Mouse (Mus musculus) spleen, adult 2 months (tissue): ENCODE data around the gene Cfd. TPM values are rescaled to one million over a fixed set of nuclear protein-coding genes. Genes with fewer than 3 reads are reported as not detected.

Experiments used
- DNase-seq, 2 experiments: peaks; one replicate each; pipeline versions ENCODE4 v3.0.0 to v3.0.0-alpha.2; 2012 to 2021; ENCODE audit warnings: low spot score in 2 of 2, low read depth in 1 of 2
- H3K27ac ChIP-seq: fragments of 200-500 bp; 2 replicates; pipeline ENCODE4 v1.5.1; 2012; ENCODE audit warnings: low read length, inconsistent platforms; ENCODE audit not compliant: insufficient read depth
- H3K27me3 ChIP-seq: fragments of 200-500 bp; 2 replicates; pipeline ENCODE4 v1.6.1; 2012; ENCODE audit warnings: mild to moderate bottlenecking, moderate library complexity, low read length, inconsistent platforms; ENCODE audit not compliant: control insufficient read depth, insufficient read depth
- H3K36me3 ChIP-seq: fragments of 200-500 bp; 2 replicates; pipeline ENCODE4 v1.6.1; 2012; ENCODE audit warnings: mild to moderate bottlenecking, low read length, inconsistent platforms; ENCODE audit not compliant: control insufficient read depth, insufficient read depth
- H3K4me1 ChIP-seq: fragments of 200-500 bp; 2 replicates; pipeline ENCODE4 v1.6.1; 2011; ENCODE audit warnings: inconsistent platforms; ENCODE audit not compliant: control insufficient read depth, insufficient read depth, insufficient read length
- H3K4me3 ChIP-seq: fragments of 200-500 bp; 2 replicates; pipeline ENCODE4 v1.5.1; 2011; ENCODE audit warnings: mild to moderate bottlenecking, inconsistent platforms; ENCODE audit not compliant: insufficient read depth, insufficient read length; ENCODE audit errors: extremely low read depth
- CTCF ChIP-seq: fragments of 200-500 bp; IDR thresholded peaks from 2 replicates; pipeline ENCODE4 v1.5.1; 2011; ENCODE audit warnings: mild to moderate bottlenecking, inconsistent platforms; ENCODE audit not compliant: insufficient read depth, insufficient read length, insufficient replicate concordance; ENCODE audit errors: extremely low read depth
- POLR2A ChIP-seq: fragments of 200-500 bp; IDR thresholded peaks from 2 replicates; pipeline ENCODE4 v1.6.1; 2011; ENCODE audit warnings: low read depth, low read length, inconsistent platforms
- WGBS: fragments of 180-500 bp; shearing (Covaris S2); methylation state at CpG from one replicate; pipeline ENCODE4 v1.1.7; 2018; 5-methylcytosine and 5-hydroxymethylcytosine counted together
- polyA plus RNA-seq: library from polyadenylated mRNA; depleted of rRNA; stranded (reverse); fragments of >200 nt; gene quantifications from 2 replicates; pipeline ENCODE4 v1.2.3, GENCODE M21; 2012

Gene Cfd
- polyA plus RNA-seq, 1 experiment, result 138 TPM

- 89% methylated on average over 25 of the region's 25 CpGs for WGBS
- peaks cover 59% of the 10 kb centered on the region for H3K36me3 ChIP-seq
- H3K27ac ChIP-seq, result no peak overlapping the region
- no peaks in the 10 kb centered on the region for H3K27me3 ChIP-seq
- no peak for TF ChIP-seq POLR2A
- TF ChIP-seq CTCF, result no peak
- peaks cover 18% of the 10 kb centered on the region for H3K4me1 ChIP-seq
- no peak for DNase-seq
- H3K4me3 ChIP-seq, result no peak overlapping the region
Measured at GRCm38 (mm10) chr10:79861230-79862048, 29.2 kb upstream of the Cfd start.

- no peak overlapping the region for H3K27ac ChIP-seq
- no peak for DNase-seq
- 89% methylated on average over 23 of the region's 23 CpGs for WGBS
Measured at GRCm38 (mm10) chr10:79862049-79862788, 28.4 kb upstream of the Cfd start.

GRCm38 (mm10) chr10:79862925-79863324 lies 27.7 kb upstream of the Cfd start:
- Histone ChIP-seq H3K27ac (no peak overlapping the region), H3K4me3 (no peak overlapping the region), H3K4me1 (peaks cover 3% of the 10 kb centered on the region; the same call in 1 of the 2 replicates), H3K27me3 (no peaks in the 10 kb centered on the region), H3K36me3 (peaks cover 52% of the 10 kb centered on the region)
- TF ChIP-seq POLR2A (no peak), CTCF (no peak)
- WGBS, result 85% methylated on average over 10 of the region's 10 CpGs
- DNase-seq, result no peak

More at GRCm38 (mm10) chr10:79862049-79862788, 28.4 kb upstream of the Cfd start:
- H3K27me3 ChIP-seq, result no peaks in the 10 kb centered on the region
- H3K4me1 ChIP-seq, result peaks cover 10% of the 10 kb centered on the region; the same call in 1 of the 2 replicates
- H3K36me3 ChIP-seq, result peaks cover 53% of the 10 kb centered on the region
- TF ChIP-seq CTCF, result no peak
- no peak for TF ChIP-seq POLR2A
- no peak overlapping the region for H3K4me3 ChIP-seq

GRCm38 (mm10) chr10:79864351-79865188 lies 26.1 kb upstream of the Cfd start:
- TF ChIP-seq POLR2A (no peak), CTCF (no peak)
- Histone ChIP-seq H3K36me3 (peaks cover 44% of the 10 kb centered on the region), H3K4me3 (no peak overlapping the region)

GRCm38 (mm10) chr10:79865189-79865601 lies 25.5 kb upstream of the Cfd start:
- 82% methylated on average over 12 of the region's 12 CpGs for WGBS
- peaks cover 38% of the 10 kb centered on the region for H3K36me3 ChIP-seq
- TF ChIP-seq CTCF, result no peak
- TF ChIP-seq POLR2A, result no peak
- H3K27ac ChIP-seq, result no peak overlapping the region
- no peak overlapping the region for H3K4me3 ChIP-seq
- H3K27me3 ChIP-seq, result no peaks in the 10 kb centered on the region
- DNase-seq, result no peak
- no peaks in the 10 kb centered on the region; the same call in 1 of the 2 replicates for H3K4me1 ChIP-seq

More at GRCm38 (mm10) chr10:79864351-79865188, 26.1 kb upstream of the Cfd start:
- H3K27ac ChIP-seq, result no peak overlapping the region
- WGBS, result 69% methylated on average over 10 of the region's 10 CpGs
- H3K4me1 ChIP-seq, result no peaks in the 10 kb centered on the region; the same call in 1 of the 2 replicates
- H3K27me3 ChIP-seq, result no peaks in the 10 kb centered on the region
- no peak for DNase-seq

GRCm38 (mm10) chr10:79865801-79866295 lies 24.8 kb upstream of the Cfd start:
- H3K4me1 ChIP-seq, result no peaks in the 10 kb centered on the region; the same call in 1 of the 2 replicates
- no peaks in the 10 kb centered on the region for H3K27me3 ChIP-seq
- no peak overlapping the region for H3K27ac ChIP-seq
- TF ChIP-seq CTCF (no peak), POLR2A (no peak)
- no peak for DNase-seq
- no peak overlapping the region for H3K4me3 ChIP-seq
- 78% methylated on average over 19 of the region's 19 CpGs for WGBS
- H3K36me3 ChIP-seq, result peaks cover 31% of the 10 kb centered on the region
